Mouse (Mus musculus) frontal cortex, adult 2 months (tissue): ENCODE measurements at regions not wholly inside any gene's neighbourhood (a gene's known extent, or its start where the extent isn't known, plus 50 kb on each side); places are given as distances from the start of the nearest gene placed in this dataset.

Experiments
- DNase-seq, 2 experiments: peaks; one replicate each; pipeline ENCODE4 v3.0.0; 2022; ENCODE audit warnings: low spot score in 1 of 2; ENCODE audit errors: extremely low spot score in 1 of 2

DNA sequence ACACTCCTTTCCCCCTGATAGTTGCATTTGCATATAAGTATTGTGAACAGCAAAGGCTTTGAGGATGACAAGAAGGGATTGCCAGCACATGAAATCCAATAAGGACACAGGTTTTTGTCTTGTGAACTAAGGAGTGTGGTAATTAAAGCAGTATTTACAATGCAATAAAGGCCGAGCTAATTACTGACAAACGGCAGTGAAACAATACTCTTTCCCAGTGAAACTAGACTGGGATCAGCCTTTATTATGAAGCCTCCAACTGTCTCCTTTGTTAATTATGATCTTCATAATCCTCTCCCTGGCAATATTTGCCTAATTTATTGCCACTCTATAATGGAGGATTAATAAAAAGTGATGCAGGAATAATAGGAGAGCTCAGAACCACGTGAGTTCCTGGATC, 704.2 kb upstream of the Api5 start:
- no peak for DNase-seq

DNA sequence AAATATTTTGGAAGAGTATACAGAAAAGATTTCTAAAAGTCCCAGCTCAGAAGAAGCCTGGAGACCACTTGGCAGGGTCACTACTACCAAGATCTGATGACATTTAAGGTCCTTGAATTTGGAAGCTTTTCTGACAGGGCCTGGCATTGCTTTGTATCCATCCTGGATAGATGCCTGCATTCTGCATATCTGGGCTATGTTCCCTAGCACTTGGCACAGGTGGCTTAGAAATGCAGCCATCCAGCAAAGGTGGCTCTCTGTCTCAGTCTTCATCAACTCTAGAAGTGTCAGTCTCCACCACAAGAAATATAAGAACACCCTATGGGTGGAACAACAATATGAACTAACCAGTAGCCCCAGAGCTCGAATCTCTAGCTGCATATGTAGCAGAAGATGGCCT, 702.2 kb upstream of the Api5 start:
- no peak for DNase-seq

DNA sequence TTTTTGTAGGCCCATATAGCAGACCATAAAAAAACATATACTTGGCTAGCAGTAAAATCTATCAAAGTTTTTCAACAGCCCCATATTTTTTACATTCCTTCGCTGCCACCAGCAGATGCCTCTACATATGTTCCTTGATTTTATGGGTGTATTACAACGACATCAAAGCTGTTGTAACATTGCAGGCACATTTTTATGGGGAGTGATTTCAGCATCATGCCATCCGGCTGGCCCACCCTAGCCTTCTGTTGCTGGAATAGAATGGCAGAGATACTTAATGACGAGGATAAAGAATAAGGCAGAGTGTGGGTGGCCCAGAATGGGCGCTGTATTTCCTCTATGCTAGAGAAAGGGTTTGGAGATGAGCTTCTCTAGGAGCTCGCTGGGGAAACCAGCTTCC, 698.7 kb upstream of the Api5 start:
- DNase-seq: peak in 1 of 2 experiments; percentile 9

DNA sequence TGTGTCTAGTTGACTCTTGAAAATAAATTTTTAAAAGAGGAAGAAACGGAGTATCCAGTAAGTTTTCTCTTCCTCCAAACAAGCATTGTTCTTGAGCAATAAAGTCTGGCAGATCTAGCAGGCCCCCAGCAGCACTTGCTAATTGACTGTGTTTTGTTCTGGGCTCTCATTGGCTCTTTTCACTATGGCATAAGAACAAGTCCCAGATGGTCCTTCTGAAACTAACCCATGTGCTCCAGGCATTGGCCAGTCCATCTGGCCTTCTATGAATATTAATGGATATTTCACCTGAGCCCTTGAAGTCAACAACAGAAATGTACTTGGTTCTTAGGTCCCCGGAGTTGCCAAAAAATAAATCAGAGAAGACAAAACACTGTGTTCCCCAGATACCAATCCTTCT, 693.2 kb upstream of the Api5 start:
- no peak for DNase-seq

DNA sequence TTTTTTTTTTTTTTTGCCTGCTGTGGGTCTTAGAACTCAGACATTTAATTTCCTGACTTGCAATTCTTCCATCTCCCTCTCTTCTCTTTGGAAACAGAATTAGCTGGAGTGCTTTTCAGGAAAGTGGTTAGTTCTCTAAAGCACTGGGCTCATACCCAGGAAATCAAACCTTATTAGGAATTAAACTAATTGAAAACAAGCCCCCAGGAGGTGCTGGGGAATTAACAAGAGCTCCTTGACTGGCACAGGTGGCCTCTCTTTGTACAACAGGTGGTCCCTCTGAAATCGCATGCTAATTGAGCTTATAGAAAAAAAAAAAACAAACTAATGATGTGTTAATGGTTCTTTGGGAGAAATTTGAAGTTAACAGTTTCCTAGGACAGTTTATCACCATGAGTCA, 690.8 kb upstream of the Api5 start:
- DNase-seq: no peak

DNA sequence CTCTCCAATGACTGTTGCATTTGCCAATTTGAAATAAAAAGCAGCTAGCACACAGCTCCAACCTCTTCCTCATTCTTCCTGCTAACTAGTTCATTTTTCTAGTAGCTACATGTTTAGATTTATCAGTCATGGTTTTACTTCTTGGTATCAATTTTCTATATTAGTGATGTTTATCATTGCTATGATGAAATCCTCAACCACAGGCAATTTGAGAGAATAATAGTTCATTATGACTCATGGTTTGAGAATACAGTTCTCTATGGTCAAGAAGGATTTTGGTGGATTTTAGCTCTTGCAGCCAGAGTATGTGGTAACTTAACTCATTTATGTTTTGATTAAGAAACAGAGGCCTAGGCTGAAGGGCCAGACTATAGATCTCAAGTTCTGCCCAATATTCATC, 681.6 kb upstream of the Api5 start:
- no peak for DNase-seq

DNA sequence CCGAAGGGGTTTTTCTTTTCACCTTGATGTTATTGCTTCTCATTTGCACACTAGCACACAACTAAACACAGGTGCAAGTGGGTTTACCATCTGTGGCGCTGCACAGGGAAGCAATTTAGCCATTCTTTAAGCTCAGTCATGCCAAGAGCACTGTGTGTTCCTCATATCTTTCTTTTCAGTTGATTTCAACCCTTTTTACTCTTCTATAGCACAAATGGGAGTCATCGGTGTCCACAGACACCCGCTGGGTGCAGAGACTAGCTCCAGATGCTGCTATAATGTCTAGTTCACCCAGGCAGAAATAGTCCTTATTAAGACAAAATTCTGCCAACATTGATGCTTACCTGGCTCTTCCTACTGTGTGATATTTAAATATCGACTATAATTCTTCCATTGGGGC, 659.1 kb upstream of the Api5 start:
- no peak for DNase-seq

DNA sequence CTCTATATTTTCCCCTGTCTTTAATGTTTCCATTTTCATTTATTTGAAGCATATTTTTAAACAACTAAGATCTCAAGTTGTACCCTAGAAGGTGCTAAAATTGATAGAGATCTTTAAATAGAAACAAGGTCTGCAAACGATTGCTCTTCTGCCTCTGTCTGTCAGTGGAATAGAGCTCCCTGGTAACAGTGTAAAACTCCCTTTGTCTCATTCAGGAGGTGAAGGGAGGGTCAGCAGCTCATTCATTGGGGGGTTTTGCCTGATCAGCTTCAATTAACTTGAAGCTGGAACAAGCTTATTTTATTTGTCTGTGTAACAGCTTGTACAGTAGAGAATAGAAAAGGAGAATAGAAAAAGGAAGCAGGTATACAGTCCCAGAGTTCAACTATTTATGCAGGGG, 616.7 kb upstream of the Api5 start:
- no peak for DNase-seq

DNA sequence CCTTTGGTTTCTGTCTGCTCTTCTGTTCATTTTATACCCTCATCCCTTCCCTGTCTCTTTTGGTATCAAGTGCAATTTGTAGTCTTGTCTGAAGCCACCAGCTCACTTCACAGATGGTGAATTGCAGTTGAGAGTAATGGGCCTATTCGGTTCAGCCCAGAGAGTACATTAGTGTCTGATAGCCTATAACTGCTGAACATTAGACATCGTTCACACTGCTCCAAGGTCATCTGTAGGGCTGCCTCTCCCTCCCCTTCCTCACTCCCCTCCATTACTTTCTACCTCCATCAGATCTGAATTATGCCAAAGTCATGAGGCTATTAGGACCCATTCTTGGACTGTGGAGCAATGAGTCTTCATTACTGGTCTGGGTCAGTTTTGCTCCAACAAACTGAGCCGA, 615.9 kb upstream of the Api5 start:
- DNase-seq: no peak
